Mouse (Mus musculus) kidney, embryonic 14.5 days (tissue): ENCODE data around the gene Fam78b. TPM values are rescaled to one million over a fixed set of nuclear protein-coding genes. Genes with fewer than 3 reads are reported as not detected.

Source experiments
- ATAC-seq: fragments of 200-750 bp; cut with Nextera tagmentation; 2 replicates; pipeline ENCODE4 v1.8.0; 2017; ENCODE audit warnings: moderate number of reproducible peaks, mild to moderate bottlenecking, moderate TSS enrichment, moderate library complexity; ENCODE audit not compliant: low FRiP score, low TSS enrichment
- H3K27ac ChIP-seq: fragments of 300-500 bp; sonication (generic); 2 replicates; pipeline ENCODE4 v1.5.1; 2014; ENCODE audit warnings: low read depth, mild to moderate bottlenecking, low read length, moderate library complexity, mixed read lengths
- H3K27me3 ChIP-seq: fragments of 300-500 bp; sonication (generic); 2 replicates; pipeline ENCODE4 v1.6.1; 2014; ENCODE audit warnings: mild to moderate bottlenecking, low read length; ENCODE audit not compliant: control insufficient read depth, insufficient read depth
- H3K36me3 ChIP-seq: fragments of 300-500 bp; sonication (generic); 2 replicates; pipeline ENCODE4 v1.6.1; 2014; ENCODE audit warnings: low read length, mixed read lengths; ENCODE audit not compliant: control insufficient read depth, insufficient read depth
- H3K4me1 ChIP-seq: fragments of 300-500 bp; sonication (generic); 2 replicates; pipeline ENCODE4 v1.6.1; 2014; ENCODE audit warnings: low read length, mixed read lengths; ENCODE audit not compliant: control insufficient read depth, insufficient read depth
- H3K4me2 ChIP-seq: fragments of 300-500 bp; sonication (generic); replicated peaks from 2 replicates; pipeline ENCODE4 v1.6.1; 2014; ENCODE audit warnings: low read depth, mild to moderate bottlenecking, low read length
- H3K4me3 ChIP-seq: fragments of 300-500 bp; sonication (generic); 2 replicates; pipeline ENCODE4 v1.5.1; 2014; ENCODE audit warnings: mild to moderate bottlenecking, low read length
- H3K9ac ChIP-seq: fragments of 300-500 bp; sonication (generic); 2 replicates; pipeline ENCODE4 v1.6.1; 2014; ENCODE audit warnings: low read depth, mild to moderate bottlenecking, low read length, moderate library complexity
- H3K9me3 ChIP-seq: fragments of 300-500 bp; sonication (generic); 2 replicates; pipeline ENCODE4 v1.6.1; 2016; ENCODE audit warnings: low read length; ENCODE audit not compliant: control insufficient read depth
- WGBS: fragments of 180-500 bp; shearing (Covaris S2); extraction: QIAGEN DNeasy Blood & Tissue Kit; methylation state at CpG from one replicate; pipeline ENCODE4 v1.1.7; 2014; 5-methylcytosine and 5-hydroxymethylcytosine counted together
- polyA plus RNA-seq: library from polyadenylated mRNA; unstranded; fragments of >200 nt; fragmentation: Nextera tagmentation; extraction: Ambion mirVana; gene quantifications from 2 replicates; pipeline ENCODE4 v1.2.1, GENCODE M21; 2014

Fam78b gene
- polyA plus RNA-seq, 1 experiment from 2014 or later, result 1.2 TPM

DNA sequence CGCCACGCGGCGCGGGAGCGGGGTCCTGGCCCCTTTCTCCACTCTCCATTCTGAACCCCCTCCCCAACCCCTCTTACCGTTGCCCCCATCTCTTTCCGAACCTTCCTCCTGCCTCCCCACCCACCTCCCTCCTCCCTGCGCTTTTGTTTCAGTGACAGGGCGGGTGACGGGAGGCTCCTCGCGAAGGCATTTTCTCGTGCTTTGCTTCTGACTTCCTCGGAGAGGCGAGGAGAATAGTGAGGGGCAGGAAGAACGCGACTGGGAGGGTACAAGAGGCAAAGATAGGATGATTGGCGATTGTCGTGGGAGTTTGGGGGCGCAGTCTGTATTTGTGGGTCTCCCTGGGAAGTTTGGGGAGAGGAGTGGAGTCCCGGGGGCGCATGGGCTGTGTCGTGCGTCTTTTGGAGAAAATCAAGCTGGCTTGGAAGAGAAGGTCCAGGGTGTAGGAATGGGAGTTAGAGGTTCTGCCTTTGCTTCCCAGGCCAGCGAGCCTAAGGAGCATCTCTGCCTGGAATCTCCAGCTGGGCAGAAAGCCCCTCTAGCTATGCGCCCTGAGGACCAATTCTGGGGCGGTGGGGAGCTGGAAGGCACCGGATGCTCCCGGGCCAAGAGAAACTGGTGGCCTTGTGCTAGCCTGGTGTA is 748 bp downstream of the Fam78b start:
- Histone ChIP-seq H3K27ac (no peak overlapping the region), H3K9ac (peak overlapping the region; percentile 75; the same call in 1 of the 2 replicates), H3K4me2 (peak overlapping the region; percentile 98), H3K4me3 (peak overlapping the region; percentile 80), H3K4me1 (0 out of 2 replicates have a peak, but pooled peaks cover 4% of the 10 kb centered on the region), H3K36me3 (no peaks in the 10 kb centered on the region), H3K27me3 (peaks cover 17% of the 10 kb centered on the region), H3K9me3 (no peaks in the 10 kb centered on the region)
- WGBS, result 2% methylated on average over 30 of the region's 30 CpGs
- ATAC-seq, result 0 out of 2 replicates have a peak, but pooled peaks have one; percentile 11

GRCm38 (mm10) chr1:167002486-167002850 is 1.3 kb downstream of the Fam78b start:
- peak overlapping the region; percentile 80 for H3K4me3 ChIP-seq
- H3K27ac ChIP-seq, result no peak overlapping the region
- peak; percentile 53; the same call in 1 of the 2 replicates for ATAC-seq
- H3K27me3 ChIP-seq, result peaks cover 17% of the 10 kb centered on the region
- H3K4me2 ChIP-seq, result peak overlapping the region; percentile 98
- no peaks in the 10 kb centered on the region for H3K9me3 ChIP-seq
- H3K4me1 ChIP-seq, result 0 out of 2 replicates have a peak, but pooled peaks cover 6% of the 10 kb centered on the region
- H3K9ac ChIP-seq, result no peak overlapping the region
- H3K36me3 ChIP-seq, result no peaks in the 10 kb centered on the region
- WGBS, result 2% methylated on average over 19 of the region's 19 CpGs

- H3K9me3 ChIP-seq, result no peaks in the 10 kb centered on the region
- H3K27ac ChIP-seq, result no peak overlapping the region
- no peak overlapping the region for H3K4me3 ChIP-seq
- 77% methylated on average over 2 of the region's 2 CpGs for WGBS
- no peak for ATAC-seq
- peaks cover 17% of the 10 kb centered on the region for H3K27me3 ChIP-seq
- H3K4me1 ChIP-seq, result 0 out of 2 replicates have a peak, but pooled peaks cover 6% of the 10 kb centered on the region
- H3K4me2 ChIP-seq, result no peak overlapping the region
- no peaks in the 10 kb centered on the region for H3K36me3 ChIP-seq
- no peak overlapping the region for H3K9ac ChIP-seq
Observed at GRCm38 (mm10) chr1:167004621-167005020, 3.4 kb downstream of the Fam78b start.

GRCm38 (mm10) chr1:167007341-167007740 is 6.1 kb downstream of the Fam78b start:
- no peaks in the 10 kb centered on the region for H3K9me3 ChIP-seq
- no peak overlapping the region for H3K4me2 ChIP-seq
- no peak overlapping the region for H3K4me3 ChIP-seq
- WGBS, result 78% methylated on average over 6 of the region's 6 CpGs
- H3K27me3 ChIP-seq, result peaks cover 4% of the 10 kb centered on the region
- H3K36me3 ChIP-seq, result no peaks in the 10 kb centered on the region
- H3K4me1 ChIP-seq, result 0 out of 2 replicates have a peak, but pooled peaks cover 3% of the 10 kb centered on the region
- H3K27ac ChIP-seq, result no peak overlapping the region
- H3K9ac ChIP-seq, result no peak overlapping the region
- no peak for ATAC-seq

DNA sequence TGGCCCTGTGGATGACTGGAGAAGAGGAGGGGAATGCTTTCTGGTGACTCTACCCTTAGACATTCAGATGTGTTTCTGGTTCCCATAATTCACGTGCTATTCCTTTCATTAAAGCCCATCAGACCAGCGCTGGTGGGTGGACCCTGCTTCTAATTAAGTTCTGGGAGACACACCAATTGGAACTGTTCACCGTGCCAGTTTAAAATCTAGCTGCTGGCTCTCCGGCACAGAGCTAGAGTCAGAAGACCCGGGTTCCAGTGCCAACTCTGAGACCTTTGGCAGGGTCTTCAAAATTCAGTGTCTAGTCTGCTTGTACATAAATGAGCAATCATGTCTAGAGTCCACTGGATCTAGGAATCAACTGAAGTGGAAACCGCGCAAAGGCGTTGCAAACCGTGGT is 9.0 kb downstream of the Fam78b start:
- Histone ChIP-seq H3K36me3 (no peaks in the 10 kb centered on the region), H3K9ac (no peak overlapping the region), H3K4me2 (no peak overlapping the region), H3K4me1 (peaks cover 12% of the 10 kb centered on the region), H3K27ac (no peak overlapping the region), H3K4me3 (no peak overlapping the region), H3K9me3 (no peaks in the 10 kb centered on the region), H3K27me3 (no peaks in the 10 kb centered on the region)
- no peak for ATAC-seq
- WGBS, result 90% methylated on average over 9 of the region's 9 CpGs

GRCm38 (mm10) chr1:167011301-167011700 is 10.1 kb downstream of the Fam78b start:
- H3K9ac ChIP-seq, result no peak overlapping the region
- no peak overlapping the region for H3K4me3 ChIP-seq
- 24% methylated on average over 6 of the region's 6 CpGs for WGBS
- no peak overlapping the region for H3K27ac ChIP-seq
- H3K4me2 ChIP-seq, result no peak overlapping the region
- H3K9me3 ChIP-seq, result no peaks in the 10 kb centered on the region
- no peak for ATAC-seq
- H3K4me1 ChIP-seq, result peaks cover 12% of the 10 kb centered on the region
- H3K27me3 ChIP-seq, result no peaks in the 10 kb centered on the region
- no peaks in the 10 kb centered on the region for H3K36me3 ChIP-seq

DNA sequence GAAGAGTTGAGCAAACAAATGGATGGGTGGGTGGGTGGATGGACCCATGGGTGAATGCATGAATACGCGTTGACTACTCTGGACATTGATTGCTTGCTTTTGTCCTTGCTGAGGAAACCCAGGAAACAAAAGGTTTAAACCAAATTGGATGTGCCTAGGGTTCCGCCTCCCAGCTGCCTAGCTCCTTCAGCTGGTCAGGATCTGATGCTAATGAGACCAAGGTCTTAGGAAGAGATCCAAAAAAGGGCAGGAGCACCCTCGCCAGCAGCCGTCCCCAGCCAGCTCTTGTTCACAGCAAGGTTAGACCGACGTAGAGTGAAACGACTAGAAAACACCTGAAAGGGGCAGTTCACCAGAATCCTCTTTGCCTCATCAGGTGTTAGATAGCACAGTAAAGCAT is 11.4 kb downstream of the Fam78b start:
- ATAC-seq, result no peak
- 89% methylated on average over 8 of the region's 8 CpGs for WGBS
- peaks cover 9% of the 10 kb centered on the region for H3K4me1 ChIP-seq
- H3K27me3 ChIP-seq, result no peaks in the 10 kb centered on the region
- no peaks in the 10 kb centered on the region for H3K36me3 ChIP-seq
- H3K27ac ChIP-seq, result no peak overlapping the region
- no peak overlapping the region for H3K4me3 ChIP-seq
- no peak overlapping the region for H3K4me2 ChIP-seq
- H3K9me3 ChIP-seq, result no peaks in the 10 kb centered on the region
- H3K9ac ChIP-seq, result no peak overlapping the region

DNA sequence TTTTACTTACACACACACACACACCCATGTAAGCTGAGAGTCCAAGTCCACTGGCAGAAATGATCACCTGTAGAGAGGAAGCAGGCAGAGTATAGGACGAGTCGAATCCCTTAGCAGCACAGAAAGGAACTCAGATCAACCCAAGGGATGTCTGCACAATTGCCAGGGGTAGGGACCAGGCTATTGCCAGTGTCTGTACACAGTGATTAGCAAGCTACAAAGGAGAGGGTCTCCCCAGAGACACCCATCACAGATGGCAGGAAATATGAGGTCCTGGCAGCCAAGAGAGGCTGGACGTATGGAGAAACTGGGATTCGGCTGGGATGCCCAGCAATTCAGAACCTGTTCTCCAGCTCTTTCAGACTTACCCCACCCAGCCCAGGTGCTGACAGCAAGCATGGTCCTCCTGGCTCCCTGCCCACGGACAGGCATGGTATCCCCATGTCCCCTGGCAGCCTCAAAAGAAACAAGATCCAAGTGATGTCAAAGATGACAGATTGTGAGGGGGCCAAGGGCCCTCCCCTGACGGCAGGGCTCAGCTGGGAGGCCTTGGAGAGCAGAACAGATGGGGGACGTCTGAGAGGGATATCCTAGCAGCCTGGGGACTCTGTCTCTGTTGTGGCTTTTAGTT is 12.1 kb downstream of the Fam78b start:
- 28% methylated on average over 7 of the region's 7 CpGs for WGBS
- H3K36me3 ChIP-seq, result no peaks in the 10 kb centered on the region
- H3K4me1 ChIP-seq, result peaks cover 9% of the 10 kb centered on the region
- no peak overlapping the region for H3K9ac ChIP-seq
- H3K27me3 ChIP-seq, result no peaks in the 10 kb centered on the region
- peak; percentile 82 for ATAC-seq
- no peak overlapping the region for H3K4me3 ChIP-seq
- no peaks in the 10 kb centered on the region for H3K9me3 ChIP-seq
- no peak overlapping the region for H3K4me2 ChIP-seq
- no peak overlapping the region for H3K27ac ChIP-seq

- Histone ChIP-seq H3K27ac (no peak overlapping the region), H3K27me3 (no peaks in the 10 kb centered on the region), H3K4me1 (peaks cover 9% of the 10 kb centered on the region), H3K9ac (no peak overlapping the region), H3K4me3 (no peak overlapping the region), H3K36me3 (no peaks in the 10 kb centered on the region), H3K9me3 (no peaks in the 10 kb centered on the region), H3K4me2 (no peak overlapping the region)
- no peak for ATAC-seq
- WGBS, result 60% methylated on average over 3 of the region's 3 CpGs
Observed at GRCm38 (mm10) chr1:167016269-167016668, 15.1 kb downstream of the Fam78b start.
